Mouse (Mus musculus) A20 (cell line): ENCODE results near the gene Sel1l3.

Experiments used
- DNase-seq: peaks from one replicate; pipeline ENCODE4 v3.0.0-alpha.2; 2011; ENCODE audit warnings: low read depth, low spot score

Gene Sel1l3

GRCm38 (mm10) chr5:53101848-53102473 is 111.8 kb downstream of the Sel1l3 start:
- DNase-seq = no peak

- no peak for DNase-seq
Measured at GRCm38 (mm10) chr5:53091331-53091730, 122.4 kb downstream of the Sel1l3 start.

GRCm38 (mm10) chr5:53087452-53087851 is 126.3 kb downstream of the Sel1l3 start:
- peak; percentile 55 for DNase-seq

GRCm38 (mm10) chr5:53078453-53078852 is 135.3 kb downstream of the Sel1l3 start:
- no peak for DNase-seq

- DNase-seq = no peak
Measured at GRCm38 (mm10) chr5:53074553-53074952, 139.2 kb downstream of the Sel1l3 start.

- DNase-seq = no peak
Measured at GRCm38 (mm10) chr5:53061532-53062130, 152.1 kb downstream of the Sel1l3 start.
